Mouse (Mus musculus) liver, adult (tissue): Measurements from ENCODE around the gene Lpar1.

ENCODE experiments used
- GATA4 ChIP-seq: IDR thresholded peaks from 2 replicates; pipeline ENCODE4 v1.6.1; 2014; ENCODE audit warnings: mild to moderate bottlenecking, low read length; ENCODE audit not compliant: insufficient replicate concordance

Gene Lpar1

GRCm38 (mm10) chr4:58532326-58532725, 21.4 kb downstream of the Lpar1 start:
- TF ChIP-seq GATA4, result no peak

GRCm38 (mm10) chr4:58530706-58531105, 23.0 kb downstream of the Lpar1 start:
- TF ChIP-seq GATA4, result no peak

GRCm38 (mm10) chr4:58530279-58530678, 23.4 kb downstream of the Lpar1 start:
- TF ChIP-seq GATA4, result no peak

GRCm38 (mm10) chr4:58527852-58528251, 25.8 kb downstream of the Lpar1 start:
- no peak for TF ChIP-seq GATA4

GRCm38 (mm10) chr4:58521137-58521536, 32.6 kb downstream of the Lpar1 start:
- no peak for TF ChIP-seq GATA4

- TF ChIP-seq GATA4, result no peak
Measured at GRCm38 (mm10) chr4:58520531-58520930, 33.2 kb downstream of the Lpar1 start.

GRCm38 (mm10) chr4:58519891-58520290, 33.8 kb downstream of the Lpar1 start:
- no peak for TF ChIP-seq GATA4

GRCm38 (mm10) chr4:58518215-58518988, 35.3 kb downstream of the Lpar1 start:
- TF ChIP-seq GATA4, result no peak

- TF ChIP-seq GATA4, result no peak
Measured at GRCm38 (mm10) chr4:58516810-58517209, 36.9 kb downstream of the Lpar1 start.

- no peak for TF ChIP-seq GATA4
Measured at GRCm38 (mm10) chr4:58516221-58516620, 37.5 kb downstream of the Lpar1 start.

- TF ChIP-seq GATA4, result no peak
Measured at GRCm38 (mm10) chr4:58511554-58511953, 42.1 kb downstream of the Lpar1 start.

GRCm38 (mm10) chr4:58508833-58509232, 44.9 kb downstream of the Lpar1 start:
- no peak for TF ChIP-seq GATA4

- no peak for TF ChIP-seq GATA4
Measured at GRCm38 (mm10) chr4:58507536-58507935, 46.2 kb downstream of the Lpar1 start.

- TF ChIP-seq GATA4, result no peak
Measured at GRCm38 (mm10) chr4:58506539-58507527, 46.9 kb downstream of the Lpar1 start.

- TF ChIP-seq GATA4, result no peak
Measured at GRCm38 (mm10) chr4:58504250-58504649, 49.4 kb downstream of the Lpar1 start.
